Mouse (Mus musculus) cerebellum, postnatal 25 days (tissue): ENCODE data around the gene Slc48a1.

Experiments used
- DNase-seq, 2 experiments: peaks; one replicate each; pipeline ENCODE4 v3.0.0; 2021; ENCODE audit warnings: mixed read lengths in 2 of 2

Gene Slc48a1

DNA sequence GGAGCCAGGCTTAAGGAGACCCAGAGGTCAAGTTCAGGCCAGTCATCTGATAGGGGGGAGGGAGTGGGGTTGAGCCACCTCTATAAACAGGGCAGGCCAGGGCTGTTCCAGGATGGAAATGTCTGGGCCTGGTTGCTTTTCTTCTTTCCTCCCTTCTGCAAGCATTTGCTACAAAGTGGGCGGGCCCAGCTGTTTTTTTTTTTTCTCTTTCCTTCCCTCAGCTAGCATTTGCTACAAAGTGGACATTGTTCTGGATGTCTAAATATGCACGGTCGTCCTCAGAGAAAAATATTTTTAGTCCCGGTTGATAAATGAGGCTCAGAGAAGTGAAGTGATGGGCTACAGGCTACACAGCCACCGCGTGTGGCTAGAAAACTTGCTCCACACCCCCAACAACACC is 23.8 kb upstream of the Slc48a1 start:
- no peak for DNase-seq

DNA sequence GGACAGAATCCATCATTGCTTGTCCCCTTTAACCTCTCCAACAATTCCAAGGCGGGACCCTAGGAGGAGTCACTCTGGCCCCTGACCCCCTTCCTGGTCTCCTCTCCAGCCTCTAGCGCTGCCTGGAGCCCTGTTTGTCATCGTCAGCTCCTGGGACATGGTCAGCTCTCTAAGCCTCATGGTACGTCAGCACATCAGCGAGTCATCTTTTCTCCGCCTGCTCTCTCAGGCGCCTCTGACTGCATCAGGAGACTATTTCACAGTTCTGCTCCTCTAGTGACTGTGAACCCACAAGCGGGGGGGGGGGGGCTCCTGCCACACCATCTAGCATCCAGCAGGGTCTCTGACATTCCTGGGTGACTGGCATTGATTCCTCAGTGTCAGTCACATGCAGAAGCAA is 23.0 kb upstream of the Slc48a1 start:
- DNase-seq, result no peak

- DNase-seq, result peak; percentile 82 to 85
These were observed 18.3 kb upstream of the Slc48a1 start for GRCm38 (mm10) chr15:97760006-97760405.

GRCm38 (mm10) chr15:97760952-97761351 is 17.4 kb upstream of the Slc48a1 start:
- no peak for DNase-seq

GRCm38 (mm10) chr15:97761438-97761837 is 16.9 kb upstream of the Slc48a1 start:
- DNase-seq, result no peak

DNA sequence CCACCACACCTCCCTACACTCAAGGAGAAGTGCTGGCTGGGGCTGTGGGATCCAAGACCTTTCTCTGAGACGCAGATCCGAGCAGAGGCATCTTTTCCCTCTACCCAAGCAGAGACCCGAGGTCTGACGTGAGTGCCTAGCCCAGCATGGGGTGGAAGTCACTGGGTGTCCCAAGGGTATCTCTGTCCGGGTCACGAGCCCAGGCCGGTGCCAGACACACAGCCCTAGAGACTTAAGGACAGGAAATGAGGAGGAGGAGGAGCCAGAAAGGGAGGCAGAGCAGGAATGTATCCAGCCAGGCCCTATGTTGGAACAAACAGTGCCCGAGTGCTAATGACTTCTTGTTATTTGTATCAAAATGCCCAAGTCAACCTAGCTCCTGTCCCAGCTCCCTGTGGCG is 15.6 kb upstream of the Slc48a1 start:
- DNase-seq, result no peak

DNA sequence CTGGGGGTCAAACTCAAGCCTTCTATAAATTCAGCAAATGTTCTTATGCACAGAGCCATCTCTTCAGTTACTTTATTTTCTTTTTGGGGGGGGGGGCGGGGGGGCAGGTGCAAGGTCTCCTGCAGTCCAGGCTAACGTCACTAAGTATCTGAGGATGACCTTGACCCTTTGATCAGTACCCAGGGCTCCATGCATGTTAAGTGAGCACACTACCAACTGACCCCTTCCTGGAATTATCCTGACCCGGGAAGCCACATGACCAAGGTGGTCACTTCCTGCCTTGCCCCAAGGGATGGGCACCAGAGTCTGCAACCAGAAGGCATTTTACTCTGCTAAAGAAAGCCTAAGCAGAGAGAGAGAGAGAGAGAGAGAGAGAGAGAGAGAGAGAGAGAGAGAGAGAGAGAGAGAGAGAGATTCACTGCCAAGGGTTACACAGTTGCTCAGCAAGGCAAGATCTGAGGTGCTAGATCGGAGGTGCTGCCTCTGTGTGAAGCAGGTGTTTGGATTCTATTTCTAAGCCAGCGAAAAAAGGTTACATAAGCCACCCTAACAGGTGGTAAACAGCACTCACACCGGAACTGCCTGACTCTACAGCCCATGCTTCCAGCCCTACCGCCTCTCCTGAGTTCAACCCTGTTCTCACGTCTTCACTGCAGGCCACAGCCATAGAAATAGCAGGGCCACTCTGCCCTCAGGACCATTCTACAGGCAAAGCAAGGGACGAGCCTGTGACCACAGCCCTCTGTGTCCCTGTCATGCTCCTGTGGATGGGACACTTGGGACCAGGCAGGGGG is 14.9 kb upstream of the Slc48a1 start:
- no peak for DNase-seq

- no peak for DNase-seq
These were observed 13.8 kb upstream of the Slc48a1 start for GRCm38 (mm10) chr15:97764532-97764931.

- DNase-seq, result no peak
These were observed 13.1 kb upstream of the Slc48a1 start for GRCm38 (mm10) chr15:97765090-97765794.

GRCm38 (mm10) chr15:97766194-97766593 is 12.1 kb upstream of the Slc48a1 start:
- no peak for DNase-seq

DNA sequence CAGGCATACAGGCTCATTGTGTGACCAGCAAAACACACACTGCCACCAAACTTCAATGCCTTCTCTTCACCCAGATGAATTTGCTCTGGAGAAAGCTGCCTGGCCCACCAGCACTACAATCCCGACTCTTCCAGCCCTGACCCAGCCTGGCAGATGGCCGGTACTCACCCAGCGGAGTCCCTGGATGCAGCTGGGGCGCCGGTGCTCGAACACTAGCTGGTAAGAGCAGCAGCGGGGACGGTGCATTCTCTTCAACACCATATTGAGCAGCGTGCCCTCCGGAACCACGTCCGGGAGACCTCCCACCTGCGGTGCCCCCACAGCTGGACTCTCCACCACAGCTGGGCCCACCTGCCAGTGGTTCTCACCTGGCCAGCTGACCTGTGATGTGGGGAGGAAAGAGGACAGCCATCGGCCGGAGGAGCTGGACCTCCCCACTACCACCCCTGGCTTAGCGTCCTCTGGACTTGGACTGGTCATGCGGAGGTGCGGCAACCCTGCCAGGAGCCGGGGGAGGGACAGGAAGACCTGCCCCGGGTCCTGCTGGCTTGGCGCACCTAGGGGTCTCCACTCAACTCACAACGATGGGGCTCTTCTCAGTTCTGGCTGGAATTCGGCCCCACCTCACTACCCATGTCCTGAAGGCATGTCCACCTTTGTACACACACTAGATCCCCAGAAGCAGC is 11.6 kb upstream of the Slc48a1 start:
- DNase-seq, result peak in 1 of 2 experiments; percentile 25

GRCm38 (mm10) chr15:97767280-97768186 is 10.8 kb upstream of the Slc48a1 start, which contains the start of gene Rapgef3:
TSS of gene Rapgef3 (minus strand) at chr15:97767972.
- DNase-seq, result peak; percentile 67 to 79

- peak; percentile 52 to 68 for DNase-seq
These were observed 10.1 kb upstream of the Slc48a1 start for GRCm38 (mm10) chr15:97768192-97768591.

DNA sequence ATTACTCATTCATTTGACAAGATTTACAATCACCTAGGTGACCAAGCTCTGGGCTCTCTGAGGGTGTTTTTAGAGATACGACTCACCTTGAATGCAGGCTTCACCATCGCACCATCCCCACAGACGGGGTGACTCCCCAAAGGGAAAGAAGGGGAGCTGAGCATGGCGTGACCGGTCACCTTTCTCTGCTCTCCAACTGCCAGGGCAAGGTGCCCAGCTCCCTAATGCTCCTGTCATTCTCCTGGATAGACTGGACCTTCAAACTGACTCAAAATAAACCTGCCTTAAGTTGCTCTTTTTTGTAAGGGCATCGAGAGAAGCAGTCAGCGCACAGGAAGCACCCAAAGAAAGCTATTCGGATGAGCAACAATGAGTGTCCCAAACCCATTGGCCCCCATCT is 8.0 kb upstream of the Slc48a1 start:
- DNase-seq, result no peak

DNA sequence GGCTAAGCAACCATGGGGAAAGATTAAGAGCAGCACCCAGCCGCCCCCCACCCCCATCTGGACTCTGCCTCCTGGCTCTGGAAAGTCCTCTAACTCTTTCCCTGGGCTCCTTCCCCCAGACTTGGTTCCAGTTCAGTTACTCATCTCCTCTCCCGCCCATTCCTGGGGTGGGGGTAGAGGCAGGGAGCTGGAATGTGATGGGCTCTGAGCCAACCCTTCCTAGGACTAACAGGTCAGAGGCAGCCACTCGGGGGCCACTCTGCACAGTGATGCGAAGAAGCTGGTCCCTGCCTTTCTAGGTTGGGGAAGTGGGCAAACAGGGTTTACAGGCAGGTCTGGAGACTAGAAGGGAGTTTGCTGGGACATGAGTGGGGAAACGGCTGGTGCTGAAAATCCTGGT is 5.2 kb upstream of the Slc48a1 start:
- DNase-seq, result no peak

DNA sequence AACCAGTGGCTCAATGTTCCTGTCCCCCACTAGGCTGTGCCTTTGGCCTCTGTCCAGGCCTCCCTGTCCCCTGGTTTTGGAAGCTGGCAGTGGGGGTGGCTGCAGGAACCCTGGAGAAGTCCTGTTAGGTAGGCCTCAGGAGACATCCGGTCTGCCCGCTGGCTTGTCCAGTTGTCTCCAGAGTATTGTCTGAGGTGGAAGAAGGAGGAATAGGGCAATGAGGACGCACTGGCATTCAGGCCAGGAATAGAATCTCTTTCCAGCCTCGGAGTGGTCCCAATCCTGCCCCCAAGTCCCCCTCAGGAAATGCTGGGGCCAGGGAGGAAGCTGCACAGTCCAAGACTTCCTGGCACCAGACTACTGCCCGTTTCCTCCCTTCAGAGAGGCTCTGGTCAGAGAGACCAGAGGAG is 4.4 kb upstream of the Slc48a1 start:
- no peak for DNase-seq

GRCm38 (mm10) chr15:97776514-97776913 is 1.8 kb upstream of the Slc48a1 start:
- peak; percentile 84 to 90 for DNase-seq

- no peak for DNase-seq
These were observed 1.4 kb upstream of the Slc48a1 start for GRCm38 (mm10) chr15:97776919-97777318.

GRCm38 (mm10) chr15:97779576-97779975 is 1.3 kb downstream of the Slc48a1 start:
- no peak for DNase-seq

GRCm38 (mm10) chr15:97780611-97781031 is 2.3 kb downstream of the Slc48a1 start:
- DNase-seq, result no peak

DNA sequence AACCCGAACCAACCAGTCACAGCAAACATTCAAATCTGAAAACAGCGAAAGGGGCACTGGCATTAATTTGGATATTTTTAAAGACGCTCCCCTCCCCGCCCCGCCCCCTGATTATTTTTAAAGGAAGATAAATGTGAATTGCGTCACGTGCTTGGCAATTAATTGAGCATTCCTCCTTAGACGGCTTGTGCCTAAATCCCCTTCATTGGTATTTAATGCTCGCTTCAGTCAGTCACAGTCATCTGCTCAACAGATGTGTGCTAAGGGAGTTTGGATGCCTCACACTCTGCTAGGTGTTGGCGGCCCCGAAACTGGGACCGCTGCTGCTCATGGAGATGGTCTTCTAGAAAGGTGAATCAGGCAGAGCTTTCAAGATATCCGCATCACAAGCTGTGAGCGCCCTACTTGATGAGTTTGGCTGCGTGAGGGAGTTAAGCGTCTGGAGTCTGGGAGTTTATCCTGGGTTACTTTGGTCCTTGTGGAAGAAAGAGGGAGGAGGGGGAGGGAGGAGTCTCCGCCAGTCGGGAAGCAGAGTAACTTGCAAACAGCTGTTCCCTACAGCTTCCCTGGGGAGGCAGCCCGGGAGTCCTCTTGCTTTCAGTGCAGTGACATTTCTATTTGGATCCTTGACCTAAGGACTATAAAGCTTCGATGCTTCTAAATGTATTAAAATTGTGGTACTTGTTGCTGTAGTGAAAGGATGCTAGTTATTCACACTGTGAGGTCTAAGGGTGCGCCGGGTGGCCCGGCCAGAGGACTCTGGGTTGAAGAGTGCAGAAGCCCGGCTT is 3.8 kb downstream of the Slc48a1 start:
- DNase-seq, result no peak

- DNase-seq, result peak; percentile 49 to 71
These were observed 4.4 kb downstream of the Slc48a1 start for GRCm38 (mm10) chr15:97782749-97783105.
